Mouse (Mus musculus): ENCODE data around the gene Pdik1l. TPM values are rescaled to one million over a fixed set of nuclear protein-coding genes. Genes with fewer than 3 reads are reported as not detected.

The Pdik1l gene
- total RNA-seq, 1 experiment, result 13.2 TPM

- H3K4me3 ChIP-seq (ENCODE audit: insufficient read depth in 1 of 2, low read depth in 1 of 2, low read length in 2 of 2, poor library complexity in 1 of 2, severe bottlenecking in 1 of 2), result no peak overlapping the region
- H3K4me1 ChIP-seq (ENCODE audit: control insufficient read depth in 2 of 2, insufficient read depth in 2 of 2, low read length in 2 of 2, poor library complexity in 1 of 2), result peaks cover 12 to 42% of the 10 kb centered on the region in 2 experiments
- no peak for DNase-seq (ENCODE audit: low read depth, low spot score)
- H3K36me3 ChIP-seq (ENCODE audit: control insufficient read depth, insufficient read depth, low read length, poor library complexity, severe bottlenecking), result no peaks in the 10 kb centered on the region
- H3K9me3 ChIP-seq (ENCODE audit: control insufficient read depth, insufficient read depth, low read depth, low read length), result no peaks in the 10 kb centered on the region
- TF ChIP-seq ZNF384 (IDR thresholded peaks at IDR 0.05; ENCODE audit: low read depth, low read length) (no peak), MAFK (IDR thresholded peaks at IDR 0.05; ENCODE audit: insufficient read depth, low read depth, low read length) (no peak), ZC3H11A (IDR thresholded peaks at IDR 0.05; ENCODE audit: borderline replicate concordance, low read depth, low read length) (no peak), CHD2 (IDR thresholded peaks at IDR 0.05; ENCODE audit: low read depth, low read length) (no peak), HCFC1 (IDR thresholded peaks at IDR 0.05; ENCODE audit: borderline replicate concordance, insufficient read depth, low read length) (no peak)
- H3K27ac ChIP-seq (ENCODE audit: insufficient read depth, low read depth, low read length, poor library complexity, severe bottlenecking), result no peak overlapping the region
- in situ Hi-C loops (cut with MboI; ENCODE audit: low sequenced_read_pairs in 2 of 2, unreplicated experiment in 2 of 2), result no loop called here
- H3K9ac ChIP-seq (ENCODE audit: insufficient read depth, low read depth, low read length, poor library complexity, severe bottlenecking), result no peak overlapping the region
Measured at GRCm38 (mm10) chr4:134254835-134255234, 32.9 kb downstream of the Pdik1l start.

GRCm38 (mm10) chr4:134253722-134254324 is 33.9 kb downstream of the Pdik1l start, which contains the start of gene Grrp1:
TSS of gene Grrp1 (minus strand) at chr4:134254106.
- in situ Hi-C loops (cut with MboI; ENCODE audit: low sequenced_read_pairs in 2 of 2, unreplicated experiment in 2 of 2), result no loop called here
- H3K9me3 ChIP-seq (ENCODE audit: control insufficient read depth, insufficient read depth, low read depth, low read length), result no peaks in the 10 kb centered on the region
- peak within 1 kb of the TSS in 1 of 2 experiments; percentile 57; a peak in 3 of 4 replicates for H3K4me3 ChIP-seq (ENCODE audit: insufficient read depth in 1 of 2, low read depth in 1 of 2, low read length in 2 of 2, poor library complexity in 1 of 2, severe bottlenecking in 1 of 2)
- no peak for DNase-seq (ENCODE audit: low read depth, low spot score)
- H3K9ac ChIP-seq (ENCODE audit: insufficient read depth, low read depth, low read length, poor library complexity, severe bottlenecking), result peak within 1 kb of the TSS; percentile 49
- H3K4me1 ChIP-seq (ENCODE audit: control insufficient read depth in 2 of 2, insufficient read depth in 2 of 2, low read length in 2 of 2, poor library complexity in 1 of 2), result peaks cover 12 to 44% of the 10 kb centered on the region in 2 experiments
- no peaks in the 10 kb centered on the region for H3K36me3 ChIP-seq (ENCODE audit: control insufficient read depth, insufficient read depth, low read length, poor library complexity, severe bottlenecking)
- no peak within 1 kb of the TSS for H3K27ac ChIP-seq (ENCODE audit: insufficient read depth, low read depth, low read length, poor library complexity, severe bottlenecking)
- no peak for TF ChIP-seq MAFK (IDR thresholded peaks at IDR 0.05; ENCODE audit: insufficient read depth, low read depth, low read length)
- no peak for TF ChIP-seq ZNF384 (IDR thresholded peaks at IDR 0.05; ENCODE audit: low read depth, low read length)
- no peak for TF ChIP-seq ZC3H11A (IDR thresholded peaks at IDR 0.05; ENCODE audit: borderline replicate concordance, low read depth, low read length)
- no peak for TF ChIP-seq CHD2 (IDR thresholded peaks at IDR 0.05; ENCODE audit: low read depth, low read length)
- TF ChIP-seq HCFC1 (IDR thresholded peaks at IDR 0.05; ENCODE audit: borderline replicate concordance, insufficient read depth, low read length), result no peak

- H3K9me3 ChIP-seq (ENCODE audit: control insufficient read depth, insufficient read depth, low read depth, low read length), result no peaks in the 10 kb centered on the region
- peak overlapping the region in 1 of 2 experiments; percentile 57; a peak in 3 of 4 replicates for H3K4me3 ChIP-seq (ENCODE audit: insufficient read depth in 1 of 2, low read depth in 1 of 2, low read length in 2 of 2, poor library complexity in 1 of 2, severe bottlenecking in 1 of 2)
- in situ Hi-C loops (cut with MboI; ENCODE audit: low sequenced_read_pairs in 2 of 2, unreplicated experiment in 2 of 2), result no loop called here
- no peak for TF ChIP-seq ZC3H11A (IDR thresholded peaks at IDR 0.05; ENCODE audit: borderline replicate concordance, low read depth, low read length)
- TF ChIP-seq CHD2 (IDR thresholded peaks at IDR 0.05; ENCODE audit: low read depth, low read length), result no peak
- no peak for TF ChIP-seq MAFK (IDR thresholded peaks at IDR 0.05; ENCODE audit: insufficient read depth, low read depth, low read length)
- TF ChIP-seq ZNF384 (IDR thresholded peaks at IDR 0.05; ENCODE audit: low read depth, low read length), result no peak
- DNase-seq (ENCODE audit: low read depth, low spot score), result no peak
- no peak overlapping the region; the same call in 1 of the 2 replicates for H3K9ac ChIP-seq (ENCODE audit: insufficient read depth, low read depth, low read length, poor library complexity, severe bottlenecking)
- H3K36me3 ChIP-seq (ENCODE audit: control insufficient read depth, insufficient read depth, low read length, poor library complexity, severe bottlenecking), result no peaks in the 10 kb centered on the region
- no peak overlapping the region for H3K27ac ChIP-seq (ENCODE audit: insufficient read depth, low read depth, low read length, poor library complexity, severe bottlenecking)
- peaks cover 12 to 44% of the 10 kb centered on the region in 2 experiments for H3K4me1 ChIP-seq (ENCODE audit: control insufficient read depth in 2 of 2, insufficient read depth in 2 of 2, low read length in 2 of 2, poor library complexity in 1 of 2)
Measured at GRCm38 (mm10) chr4:134252911-134253721, 34.6 kb downstream of the Pdik1l start.

GRCm38 (mm10) chr4:134252131-134252910 is 35.4 kb downstream of the Pdik1l start:
- no peak overlapping the region for H3K27ac ChIP-seq (ENCODE audit: insufficient read depth, low read depth, low read length, poor library complexity, severe bottlenecking)
- in situ Hi-C loops (cut with MboI; ENCODE audit: low sequenced_read_pairs in 2 of 2, unreplicated experiment in 2 of 2), result no loop called here
- TF ChIP-seq MAFK (IDR thresholded peaks at IDR 0.05; ENCODE audit: insufficient read depth, low read depth, low read length) (no peak), ZC3H11A (IDR thresholded peaks at IDR 0.05; ENCODE audit: borderline replicate concordance, low read depth, low read length) (no peak), ZNF384 (IDR thresholded peaks at IDR 0.05; ENCODE audit: low read depth, low read length) (no peak), HCFC1 (IDR thresholded peaks at IDR 0.05; ENCODE audit: borderline replicate concordance, insufficient read depth, low read length) (no peak), CHD2 (IDR thresholded peaks at IDR 0.05; ENCODE audit: low read depth, low read length) (no peak)

More at GRCm38 (mm10) chr4:134252131-134252910, 35.4 kb downstream of the Pdik1l start:
- Histone ChIP-seq H3K9ac (ENCODE audit: insufficient read depth, low read depth, low read length, poor library complexity, severe bottlenecking) (peak overlapping the region; percentile 75), H3K36me3 (ENCODE audit: control insufficient read depth, insufficient read depth, low read length, poor library complexity, severe bottlenecking) (no peaks in the 10 kb centered on the region), H3K4me3 (ENCODE audit: insufficient read depth in 1 of 2, low read depth in 1 of 2, low read length in 2 of 2, poor library complexity in 1 of 2, severe bottlenecking in 1 of 2) (peak overlapping the region; percentile 56 to 71), H3K4me1 (ENCODE audit: control insufficient read depth in 2 of 2, insufficient read depth in 2 of 2, low read length in 2 of 2, poor library complexity in 1 of 2) (peaks cover 12 to 38% of the 10 kb centered on the region in 2 experiments), H3K9me3 (ENCODE audit: control insufficient read depth, insufficient read depth, low read depth, low read length) (no peaks in the 10 kb centered on the region)
- peak; percentile 70 for DNase-seq (ENCODE audit: low read depth, low spot score)
